Mouse (Mus musculus) c-Kit-negative CD71-positive TER-119-positive erythroid progenitor cells, embryonic 14.5 days (primary cell): ENCODE data around the gene Ptpn7.
"Not testable (repeated sequence)": the region's sequence is repeated elsewhere in the genome, so short reads cannot be mapped to it uniquely, and the experiment has no call there.

Source experiments
- DNase-seq: peaks from one replicate; pipeline ENCODE4 v3.0.0-alpha.2; 2013; ENCODE audit warnings: low read depth, low spot score

Gene Ptpn7

DNA sequence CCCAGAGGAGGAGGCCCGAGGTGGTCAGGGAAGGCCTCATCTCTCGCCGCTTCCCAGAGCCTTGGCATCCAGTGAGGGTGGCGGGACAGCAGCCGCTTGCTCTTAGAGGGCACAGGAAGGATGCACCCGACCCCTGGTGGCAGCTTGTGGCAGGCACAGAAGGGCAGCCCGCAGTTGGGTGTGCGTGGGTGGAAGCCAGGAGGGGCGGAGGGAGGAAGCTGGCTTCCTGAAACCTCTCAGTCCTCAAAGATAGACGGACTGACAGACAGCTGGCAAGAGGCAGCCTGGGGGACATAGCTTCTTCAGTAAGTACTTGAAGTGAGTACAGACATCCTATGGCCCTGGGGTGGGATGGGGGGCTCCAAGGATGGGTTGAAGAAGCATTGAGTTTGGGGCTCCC is at the start of gene Ptpn7:
Gene Ptpn7 (plus strand): TSS at position 228 of the 400 bp plus-strand sequence.
- no peak for DNase-seq

DNA sequence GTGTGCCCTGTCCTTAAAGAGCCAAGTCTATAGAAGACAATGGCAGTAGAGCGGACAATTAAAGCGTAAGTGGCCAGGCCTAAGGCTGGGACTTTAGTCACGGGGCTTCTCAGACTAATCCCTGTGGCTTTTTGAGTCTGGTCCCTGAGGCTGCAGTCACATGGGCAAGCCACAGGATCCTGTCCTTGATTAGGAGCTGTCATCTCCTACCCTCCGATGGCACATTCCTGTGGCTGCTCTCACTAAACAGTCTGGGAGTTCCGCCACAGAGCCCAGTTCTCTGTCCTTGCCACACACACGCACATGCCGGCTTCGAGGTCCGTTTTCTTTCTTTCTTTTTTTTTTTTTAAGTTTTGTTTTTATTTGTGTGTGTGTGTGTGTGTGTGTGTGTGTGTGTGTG is 49.0 kb upstream of the Ptpn7 start:
- no peak for DNase-seq

DNA sequence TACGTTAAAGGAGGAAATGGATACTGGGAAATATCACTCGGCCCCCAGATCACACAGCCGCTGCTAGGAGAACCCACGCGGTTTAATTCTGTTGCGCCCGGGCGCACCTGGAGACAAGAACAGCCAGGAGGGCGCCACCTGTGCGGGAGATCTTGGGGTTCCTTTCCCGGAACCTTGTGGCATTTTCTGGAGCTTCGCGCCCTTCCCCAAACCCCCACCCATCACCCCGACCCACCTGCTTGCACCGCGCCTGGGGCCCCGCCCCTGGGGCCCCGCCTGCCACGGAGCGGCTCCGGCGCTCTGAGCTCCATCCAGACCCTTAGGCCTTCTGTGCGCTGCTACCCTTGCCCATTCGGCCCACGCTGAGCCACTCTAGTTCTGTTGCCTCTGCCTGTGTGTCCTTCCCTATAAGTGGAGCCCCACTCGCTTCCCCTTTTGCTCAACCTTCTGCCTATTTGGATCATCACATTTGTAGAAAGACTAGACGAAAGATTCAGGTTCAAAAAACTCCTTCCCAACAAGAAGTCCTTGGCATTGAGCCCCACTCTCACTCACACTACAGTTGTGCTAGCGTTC is 47.1 kb upstream of the Ptpn7 start:
- DNase-seq = no peak

DNA sequence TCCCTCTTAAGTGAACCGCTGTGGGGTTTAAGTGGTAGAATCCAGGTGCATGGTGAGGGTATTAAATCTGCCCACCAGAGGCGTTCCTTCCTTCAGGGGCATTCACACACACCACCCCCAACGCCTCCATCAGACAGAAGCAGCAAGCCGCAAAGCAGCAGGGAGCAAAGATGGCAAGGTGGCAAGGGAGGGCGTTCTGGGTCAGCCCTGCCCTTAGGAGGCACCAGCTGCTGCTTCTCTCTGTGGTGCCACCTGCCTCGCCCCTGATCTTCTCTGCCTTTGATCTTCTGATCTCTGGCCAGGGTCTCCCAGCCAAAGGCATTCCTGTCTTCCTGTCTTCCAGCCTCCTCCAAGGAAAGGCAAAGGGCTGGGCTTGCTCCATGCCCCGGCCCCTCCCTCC is 46.5 kb upstream of the Ptpn7 start:
- no peak for DNase-seq

GRCm38 (mm10) chr1:135087414-135087813 is 45.1 kb upstream of the Ptpn7 start:
- no peak for DNase-seq

- no peak for DNase-seq
These were observed 42.9 kb upstream of the Ptpn7 start for GRCm38 (mm10) chr1:135089626-135090025.

GRCm38 (mm10) chr1:135090914-135091313 is 41.6 kb upstream of the Ptpn7 start:
- no peak for DNase-seq

DNA sequence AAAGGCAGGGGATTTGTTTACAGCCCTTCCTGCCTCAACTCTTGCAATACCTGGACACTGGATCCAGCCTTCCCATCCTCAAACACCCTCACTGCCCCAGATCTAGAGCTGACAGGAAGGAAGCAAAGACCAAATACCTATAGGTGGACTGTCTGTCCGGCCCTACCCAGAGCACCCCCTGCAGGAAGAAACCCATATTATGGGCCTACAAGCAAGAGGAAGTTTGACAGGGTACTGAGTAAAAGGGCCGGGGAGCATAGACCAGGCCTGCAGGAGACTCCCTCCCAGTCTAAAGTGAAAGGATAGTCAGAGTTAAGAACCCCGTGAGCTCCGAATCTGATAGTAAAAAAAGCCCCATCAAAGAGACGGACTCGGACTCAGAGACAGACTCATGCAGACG is 37.8 kb upstream of the Ptpn7 start:
- DNase-seq = no peak

- no peak for DNase-seq
These were observed 37.3 kb upstream of the Ptpn7 start for GRCm38 (mm10) chr1:135095189-135095588.

GRCm38 (mm10) chr1:135096312-135096711 is 36.2 kb upstream of the Ptpn7 start:
- no peak for DNase-seq

GRCm38 (mm10) chr1:135097441-135097840 is 35.1 kb upstream of the Ptpn7 start:
- DNase-seq = no peak

DNA sequence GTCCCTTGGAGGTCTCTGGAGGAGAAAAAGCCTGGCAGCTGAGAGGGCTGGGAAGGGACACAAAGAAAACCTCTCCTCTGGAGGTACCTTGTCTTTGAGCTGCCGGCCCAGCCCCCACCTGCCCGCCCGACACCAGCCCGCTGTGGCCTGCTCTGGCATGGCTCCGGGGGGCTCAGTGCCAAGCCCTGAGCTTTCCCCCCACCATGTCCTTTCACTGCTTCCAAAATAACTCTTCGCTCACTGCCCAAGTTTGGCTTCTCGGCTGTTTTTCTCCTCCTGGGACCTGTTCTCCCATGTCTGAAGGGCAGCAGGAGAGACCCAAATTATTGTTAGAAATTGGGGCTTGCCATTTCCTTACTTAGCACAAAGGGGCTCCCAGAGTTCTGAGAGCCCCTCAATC is 34.1 kb upstream of the Ptpn7 start:
- no peak for DNase-seq

DNA sequence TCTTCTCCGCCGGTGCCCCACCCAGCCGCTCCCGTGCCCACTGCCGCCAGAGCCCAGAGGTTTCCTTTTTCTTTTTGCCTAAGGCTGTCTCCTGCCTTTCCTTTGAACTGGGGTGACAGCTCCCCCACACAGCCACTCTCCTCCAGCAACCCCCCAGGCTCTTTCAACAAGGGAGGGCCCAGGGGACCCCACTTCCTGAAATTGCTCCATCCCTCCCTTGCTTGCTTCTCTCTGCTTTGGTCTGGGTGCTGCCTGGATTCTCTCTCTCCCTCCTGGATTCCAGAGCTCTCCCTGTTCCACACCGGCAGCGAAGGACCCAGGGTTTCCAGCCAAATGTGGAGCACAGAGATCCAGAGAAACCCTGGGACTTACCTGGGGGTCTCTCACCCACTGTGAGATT is 32.1 kb upstream of the Ptpn7 start:
- no peak for DNase-seq

DNA sequence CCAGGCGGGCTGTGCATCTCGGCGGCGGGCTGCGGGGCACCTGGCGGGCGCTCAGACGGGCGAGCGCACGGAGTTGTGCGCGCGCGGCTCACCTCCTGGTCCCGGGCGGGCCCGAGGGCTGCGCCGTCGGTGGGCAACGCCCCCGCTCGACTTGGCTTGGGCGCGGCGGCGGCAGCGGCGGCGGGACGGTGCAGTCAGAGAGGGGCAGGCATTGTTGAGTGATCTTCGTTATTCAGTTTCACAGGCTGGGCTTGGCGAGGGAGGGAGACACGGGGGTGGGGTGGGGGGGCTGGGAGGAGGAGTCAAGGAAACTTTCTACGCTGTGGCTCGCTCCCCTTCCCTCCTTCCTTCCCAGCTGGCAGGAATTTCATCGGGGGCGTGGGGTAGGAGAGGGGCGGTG is 27.4 kb upstream of the Ptpn7 start, which contains the start of gene Lgr6:
Gene Lgr6 (minus strand): TSS at position 153 of the 400 bp plus-strand sequence.
- no peak for DNase-seq

GRCm38 (mm10) chr1:135105951-135106350 is 26.5 kb upstream of the Ptpn7 start:
- no peak for DNase-seq

GRCm38 (mm10) chr1:135108611-135109010 is 23.9 kb upstream of the Ptpn7 start:
- DNase-seq = no peak

- DNase-seq = peak; percentile 33
These were observed 22.4 kb upstream of the Ptpn7 start for GRCm38 (mm10) chr1:135110075-135110474.

- not testable (repeated sequence) for DNase-seq
These were observed 21.2 kb upstream of the Ptpn7 start for GRCm38 (mm10) chr1:135111271-135111670.

DNA sequence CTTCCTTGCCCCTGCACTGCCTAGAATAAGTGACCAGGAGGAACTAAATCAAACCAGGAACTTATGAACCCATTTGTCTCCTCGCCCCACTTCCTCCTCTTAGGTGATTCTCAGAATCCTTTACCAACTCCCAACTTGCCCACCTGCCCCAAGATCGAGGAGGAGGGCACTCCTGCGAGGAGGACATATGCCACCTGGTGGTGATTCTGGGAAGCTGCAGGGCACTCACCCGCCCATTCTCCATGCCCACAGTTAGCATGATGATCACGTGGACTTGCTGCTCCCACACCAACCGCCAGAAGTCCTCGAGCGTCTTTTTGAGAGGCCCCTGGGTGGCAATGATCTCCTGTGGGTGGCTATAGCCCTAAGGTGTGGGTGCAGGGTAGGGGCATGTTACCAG is 19.8 kb upstream of the Ptpn7 start:
- no peak for DNase-seq

DNA sequence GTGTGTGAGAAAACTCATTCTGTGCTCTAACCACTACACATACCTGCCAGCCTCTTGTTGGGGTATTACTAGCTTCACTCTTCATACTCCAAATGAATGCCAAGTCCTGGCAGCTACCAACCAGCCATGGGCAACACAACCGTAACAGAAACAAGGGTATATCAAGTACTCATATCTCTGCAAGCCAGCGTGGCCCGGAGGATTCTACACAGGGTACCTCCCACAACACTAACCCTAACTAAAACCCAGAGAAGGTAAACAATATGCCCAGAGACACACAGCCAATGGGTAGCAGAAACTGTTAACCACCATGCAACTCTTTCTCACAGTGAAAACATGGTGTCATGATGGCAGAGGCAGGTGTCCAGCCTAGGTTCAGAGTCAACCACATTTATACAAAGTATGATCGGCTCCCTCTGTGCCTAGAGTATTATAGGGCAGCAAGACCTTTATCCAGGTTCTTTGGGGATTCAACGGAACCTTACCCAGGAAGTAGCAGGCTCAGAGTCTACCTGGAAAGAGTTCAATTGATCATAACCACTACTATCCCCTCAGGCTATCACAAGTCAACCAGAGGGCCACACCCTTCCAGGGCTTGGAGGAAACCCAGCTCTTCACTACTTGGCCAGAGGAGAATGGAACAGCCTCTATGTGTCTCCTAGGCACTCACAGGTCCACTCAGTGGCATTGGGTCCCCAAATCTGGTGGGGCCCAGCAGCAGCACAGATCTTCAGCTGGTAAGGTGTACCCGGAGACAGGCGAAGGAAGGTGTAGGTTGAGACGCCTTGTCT is 7.7 kb upstream of the Ptpn7 start:
- no peak for DNase-seq

GRCm38 (mm10) chr1:135125990-135126389 is 6.5 kb upstream of the Ptpn7 start:
- DNase-seq = no peak

- no peak for DNase-seq
These were observed 6.0 kb upstream of the Ptpn7 start for GRCm38 (mm10) chr1:135126443-135127027.

DNA sequence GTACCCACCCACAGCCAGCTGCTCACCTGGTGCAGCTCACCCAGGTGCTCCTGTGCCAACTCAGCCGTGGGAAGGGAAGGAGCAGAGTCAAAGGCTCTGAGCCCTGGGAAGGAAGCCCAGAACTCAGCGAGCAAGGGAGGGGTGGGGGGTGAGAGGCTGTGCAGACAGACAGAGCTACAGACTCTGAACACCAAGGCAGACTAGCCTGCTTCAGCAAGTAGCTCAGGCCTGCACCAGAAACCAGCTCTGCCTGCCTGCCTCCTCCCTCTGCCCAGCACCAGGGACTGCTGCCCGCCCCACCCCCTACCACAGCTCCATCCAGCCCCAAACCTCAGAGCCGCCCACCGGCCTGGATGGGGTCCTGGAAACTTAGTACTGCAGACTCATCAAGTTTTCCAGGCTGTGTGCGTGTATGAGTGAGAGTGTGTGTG is 4.5 kb upstream of the Ptpn7 start:
- no peak for DNase-seq
